Mouse (Mus musculus) cerebral cortex, adult 2 months (tissue): Measurements from ENCODE around the gene Kmt5c.

Experiments
- WGBS: fragments of 180-500 bp; shearing (Covaris S2); methylation state at CpG from one replicate; pipeline ENCODE4 v1.1.7; 2018; 5-methylcytosine and 5-hydroxymethylcytosine counted together

Gene Kmt5c

GRCm38 (mm10) chr7:4789436-4789935 is 49.6 kb downstream of the Kmt5c start, which contains the start of gene Tmem238:
Tmem238 (minus strand) TSS chr7:4789656.
- 8% methylated on average over 40 of the region's 40 CpGs for WGBS

DNA sequence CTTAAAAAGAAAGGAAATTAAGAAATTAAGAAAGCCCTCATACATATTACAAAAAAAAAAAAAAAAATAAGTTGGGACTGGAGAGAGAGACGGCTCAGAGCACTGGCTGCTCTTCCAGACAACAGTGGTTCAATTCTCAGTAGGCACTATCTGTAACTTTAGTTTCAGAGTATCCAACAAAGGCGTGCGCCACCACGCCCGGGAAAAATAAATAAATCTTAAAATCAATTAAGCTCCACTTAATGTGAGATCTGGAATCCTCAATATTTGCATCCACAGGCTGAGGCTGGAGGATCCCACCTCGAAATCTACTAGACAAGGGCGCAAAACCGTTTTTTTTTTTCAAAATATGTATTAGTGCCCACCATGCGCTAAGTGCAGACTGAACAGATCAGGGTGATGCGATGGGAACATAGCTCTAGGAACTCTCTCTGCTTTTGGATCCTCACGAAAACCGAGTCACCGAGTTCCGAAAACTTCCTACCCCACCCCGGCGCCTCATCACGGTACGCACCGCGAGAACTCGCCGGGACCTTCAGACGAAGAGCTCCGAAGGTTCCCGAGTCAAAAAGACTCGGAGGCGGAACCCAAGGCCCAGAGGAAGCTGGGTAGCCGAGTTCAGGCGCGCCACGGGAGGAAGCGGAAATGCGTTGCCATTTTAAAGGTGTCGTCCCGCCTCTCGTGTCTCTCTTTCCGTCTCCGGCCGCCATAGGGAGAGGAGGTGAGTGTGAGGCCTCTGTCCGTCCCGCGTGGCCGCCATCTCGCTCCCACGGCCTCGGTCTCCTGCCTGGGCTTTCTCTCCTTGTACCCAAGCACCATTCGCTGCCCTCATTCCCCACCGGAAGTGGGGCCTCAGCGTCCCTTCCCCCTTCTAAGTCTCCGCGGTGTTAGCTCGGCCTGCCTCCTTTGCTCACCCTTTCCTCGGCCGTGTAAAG is 52.6 kb downstream of the Kmt5c start, which contains the start of gene Rpl28:
Gene Rpl28 (plus strand): TSS at position 597 of the 935 bp plus-strand sequence.
- under 1% methylated on average over 54 of the region's 54 CpGs for WGBS

GRCm38 (mm10) chr7:4793248-4793647 is 53.3 kb downstream of the Kmt5c start:
- under 1% methylated on average over 31 of the region's 31 CpGs for WGBS

DNA sequence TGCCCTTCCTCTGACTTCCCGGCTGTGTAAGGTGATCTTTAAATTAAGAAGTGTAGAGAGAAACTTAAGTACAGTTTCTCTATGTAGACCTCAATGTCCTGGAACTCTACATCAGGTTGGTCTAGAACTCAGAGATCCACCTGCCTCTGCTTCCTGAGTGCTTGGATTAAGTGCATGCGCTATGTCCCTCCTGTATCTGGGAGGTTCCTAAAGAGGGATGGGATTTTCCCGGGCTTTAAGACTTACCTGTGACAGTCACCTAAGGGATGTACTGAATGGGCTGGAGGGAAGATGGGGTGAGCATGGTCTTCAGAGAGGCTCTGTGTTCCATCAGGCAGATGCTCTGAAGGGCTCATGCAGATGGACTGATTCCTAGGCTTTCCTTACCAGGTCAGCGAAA is 53.8 kb downstream of the Kmt5c start:
- WGBS: 34% methylated on average over 4 of the region's 4 CpGs

- WGBS: 72% methylated on average over 3 of the region's 3 CpGs
These were observed 54.8 kb downstream of the Kmt5c start for GRCm38 (mm10) chr7:4794631-4795168.

- 58% methylated on average over 7 of the region's 7 CpGs for WGBS
These were observed 56.0 kb downstream of the Kmt5c start for GRCm38 (mm10) chr7:4795767-4796433.
